Mouse (Mus musculus) layer of hippocampus, postnatal 14 days (tissue): ENCODE results near the gene Ints2. TPM values are rescaled to one million over a fixed set of nuclear protein-coding genes. Genes with fewer than 3 reads are reported as not detected.
"Not testable (repeated sequence)": the region's sequence is repeated elsewhere in the genome, so short reads cannot be mapped to it uniquely, and the experiment has no call there.

Experiments used
- DNase-seq, 2 experiments: peaks; one replicate each; pipeline ENCODE4 v3.0.0; 2021 to 2022; ENCODE audit warnings: low spot score in 2 of 2, mixed read lengths in 1 of 2
- long read RNA-seq, 2 experiments: library from polyadenylated mRNA; stranded (forward); transcript quantifications; one replicate each; pipeline ENCODE4 v2.0.0; 2021
- total RNA-seq, 2 experiments: library from RNA; stranded (reverse); gene quantifications; 2 replicates each; pipeline ENCODE4 v1.2.3; 2021

Gene Ints2
- total RNA-seq: 10 to 100 TPM; 26.1 to 26.3 TPM
- long read RNA-seq, experiment 1, full-length matches to known transcripts: 4 of 9 reads
- long read RNA-seq, experiment 1, partial matches to known transcripts: 3 of 9 reads
- long read RNA-seq, experiment 1, other reads (novel, unspliced or antisense): 2 of 9 reads
- long read RNA-seq, experiment 2, full-length matches to known transcripts: 6 of 14 reads
- long read RNA-seq, experiment 2, partial matches to known transcripts: 3 of 14 reads
- long read RNA-seq, experiment 2, other reads (novel, unspliced or antisense): 5 of 14 reads

DNA sequence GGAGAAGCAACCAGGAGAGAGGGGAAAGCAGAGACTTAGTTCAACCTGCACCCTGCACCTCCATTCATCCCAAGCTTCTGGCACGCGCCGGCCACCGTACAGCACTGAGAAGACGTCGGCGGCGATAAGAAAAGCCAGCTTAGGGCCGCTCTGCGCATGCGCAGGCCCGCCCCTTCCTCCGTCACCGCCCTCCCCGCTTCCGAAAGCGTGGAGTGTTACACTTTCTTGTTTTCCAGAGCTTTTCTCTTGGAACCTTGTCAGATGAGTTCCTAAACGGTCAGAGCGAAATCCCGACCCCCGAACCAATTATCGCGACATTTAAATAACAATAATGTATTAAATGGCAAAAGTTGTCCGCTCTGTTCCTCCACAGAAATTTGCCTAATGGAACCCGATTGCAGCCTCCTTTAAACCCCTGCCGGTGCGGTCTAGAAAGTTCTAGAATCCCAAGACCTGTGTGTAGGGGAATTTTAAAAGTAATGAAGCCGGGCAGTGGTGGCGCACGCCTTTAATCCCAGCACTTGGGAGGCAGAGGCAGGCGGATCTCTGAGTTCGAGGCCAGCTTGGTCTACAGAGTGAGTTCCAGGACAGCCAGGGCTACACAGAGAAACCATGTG lies at the start of gene Ints2:
TSS of gene Ints2 (minus strand) at position 116 of the 617 bp plus-strand sequence.
- peak; percentile 92 to 96 for DNase-seq

DNA sequence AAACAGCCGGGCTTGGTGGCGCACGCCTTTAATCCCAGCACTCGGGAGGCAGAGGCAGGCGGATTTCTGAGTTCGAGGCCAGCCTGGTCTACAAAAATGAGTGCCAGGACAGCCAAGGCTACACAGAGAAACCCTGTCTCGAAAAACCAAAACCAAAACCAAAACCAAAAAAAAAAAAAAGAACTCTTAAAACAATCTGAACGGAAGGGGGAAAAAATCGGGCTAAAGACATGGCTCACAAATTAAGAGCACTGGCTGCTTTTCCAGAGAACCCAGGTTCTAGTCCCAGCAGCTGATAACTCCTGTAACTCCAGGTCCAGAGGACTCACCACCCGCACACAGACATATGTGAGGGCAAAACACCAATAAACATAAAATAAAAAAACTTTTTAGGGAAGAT lies 34.8 kb upstream of the Ints2 start:
- DNase-seq: not testable (repeated sequence)

GRCm38 (mm10) chr11:86291714-86292113 lies 34.3 kb upstream of the Ints2 start:
- DNase-seq: no peak

- DNase-seq: no peak
Observed at GRCm38 (mm10) chr11:86285729-86286128, 28.4 kb upstream of the Ints2 start.

DNA sequence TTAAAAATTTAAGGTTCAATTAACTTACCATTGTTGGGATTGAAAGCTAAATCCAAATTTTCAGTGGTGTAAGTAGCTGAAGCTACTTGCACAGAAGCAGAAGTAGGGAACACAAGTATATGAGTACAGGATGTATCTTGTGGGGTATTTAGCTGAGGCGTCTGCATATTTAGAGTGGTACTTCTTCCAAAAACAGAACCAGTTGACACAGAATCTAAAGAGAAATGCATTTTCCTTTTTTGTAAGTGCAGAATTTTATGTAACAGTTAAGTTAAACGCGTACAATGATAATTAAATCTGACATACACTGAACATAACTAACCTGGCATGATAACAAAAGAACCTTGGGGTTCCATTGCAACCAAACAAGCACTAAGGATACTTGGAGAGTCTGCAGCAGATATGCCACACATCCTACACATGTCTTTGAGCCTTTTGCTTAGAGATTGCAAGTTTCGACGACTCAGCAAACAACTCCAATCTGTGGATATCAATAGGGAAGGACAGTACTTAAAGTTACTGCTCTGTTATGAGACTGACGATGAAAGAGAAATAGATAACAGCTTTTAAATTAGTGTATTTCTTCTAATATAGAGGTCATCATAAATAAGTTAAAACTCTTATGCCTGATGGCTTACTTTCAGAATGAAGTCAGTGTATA lies 21.2 kb upstream of the Ints2 start:
- DNase-seq: no peak

DNA sequence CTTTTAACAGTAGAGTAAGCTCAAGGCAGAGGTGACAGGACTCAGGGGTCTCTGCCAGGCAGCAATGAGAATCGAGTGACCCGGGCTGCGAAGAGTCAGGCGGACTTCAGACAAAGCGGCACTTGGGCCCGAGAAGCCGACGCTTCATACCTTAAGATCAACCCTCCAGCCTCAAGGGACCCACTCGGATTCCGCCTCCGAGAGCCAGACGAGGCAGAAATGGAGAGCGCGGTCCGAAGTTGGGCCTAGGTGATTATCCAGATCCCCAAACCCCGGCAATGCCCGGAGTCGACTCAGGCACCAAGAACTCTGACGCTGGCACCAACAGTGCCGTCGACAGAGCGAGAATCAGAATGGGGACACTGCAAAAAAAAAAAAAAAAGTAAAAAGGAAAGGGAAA lies 321 bp downstream of the Ints2 start:
- DNase-seq: no peak

DNA sequence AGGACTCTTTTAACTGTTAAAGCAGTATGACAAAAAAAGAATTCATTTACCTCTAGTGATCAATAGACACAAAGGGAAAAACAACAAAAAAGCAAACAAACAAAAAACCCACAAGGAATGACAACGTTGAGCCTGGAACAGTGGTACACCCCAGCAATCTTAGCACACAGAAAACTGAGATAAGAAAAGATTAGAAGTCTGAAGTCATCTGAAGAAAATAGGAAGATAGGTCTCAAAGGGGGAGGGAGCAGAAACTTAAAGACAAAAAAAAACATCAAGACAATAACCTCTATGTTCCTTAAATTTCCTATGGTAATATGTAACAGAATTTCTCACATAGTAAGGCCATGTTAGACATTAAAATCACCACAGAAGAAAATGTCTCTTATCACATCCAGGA lies 4.0 kb downstream of the Ints2 start:
- DNase-seq: no peak

GRCm38 (mm10) chr11:86232446-86232845 lies 24.9 kb downstream of the Ints2 start:
- no peak for DNase-seq

DNA sequence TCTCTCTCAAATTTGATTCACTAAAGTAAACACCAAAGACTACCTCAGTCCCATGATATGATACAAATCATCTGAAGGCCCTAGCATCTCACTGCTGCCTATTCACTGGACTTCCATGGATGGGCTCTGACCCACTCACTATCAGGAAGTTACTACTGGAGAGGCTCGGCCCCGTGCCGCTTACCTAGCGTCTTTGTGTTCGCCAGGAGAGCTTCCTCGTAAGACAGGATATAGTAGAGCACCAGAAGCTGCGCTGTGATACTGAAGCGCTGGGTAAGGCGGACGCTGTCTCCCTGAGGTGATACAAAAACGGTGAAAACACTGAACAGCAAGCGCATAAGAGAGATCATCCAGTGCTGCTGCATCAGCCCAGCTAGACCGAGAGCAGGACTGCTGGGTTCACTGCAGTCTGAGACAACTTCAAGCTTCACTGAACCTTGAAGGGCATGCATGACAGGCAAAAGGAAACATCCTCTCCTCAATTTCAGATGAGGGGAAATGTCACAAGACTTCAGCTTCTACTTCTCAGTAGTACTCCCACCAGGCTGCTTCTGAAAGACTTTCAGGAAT lies 25.5 kb downstream of the Ints2 start:
- DNase-seq: no peak

GRCm38 (mm10) chr11:86226646-86227180 lies 30.7 kb downstream of the Ints2 start:
- DNase-seq: no peak

GRCm38 (mm10) chr11:86225761-86226160 lies 31.6 kb downstream of the Ints2 start:
- no peak for DNase-seq

DNA sequence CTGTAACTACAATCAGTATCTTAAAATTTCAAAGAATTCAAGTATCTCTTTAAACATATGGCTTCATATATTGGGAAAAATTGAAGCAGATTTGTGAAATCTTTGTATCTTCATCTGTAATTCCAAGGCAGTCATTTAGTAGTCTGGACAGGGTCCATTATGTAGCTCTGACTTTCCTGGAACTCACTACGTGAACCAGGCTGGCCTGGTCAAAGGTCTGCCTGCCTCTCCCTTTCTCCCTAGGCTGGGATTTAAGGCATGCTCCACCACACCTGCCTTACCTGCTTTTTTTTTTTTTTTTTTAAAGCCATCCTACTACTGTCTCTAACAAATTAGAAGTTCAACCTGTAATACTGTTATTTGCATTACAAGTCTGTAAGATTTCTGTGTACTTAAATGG lies 45.6 kb downstream of the Ints2 start:
- DNase-seq: no peak

DNA sequence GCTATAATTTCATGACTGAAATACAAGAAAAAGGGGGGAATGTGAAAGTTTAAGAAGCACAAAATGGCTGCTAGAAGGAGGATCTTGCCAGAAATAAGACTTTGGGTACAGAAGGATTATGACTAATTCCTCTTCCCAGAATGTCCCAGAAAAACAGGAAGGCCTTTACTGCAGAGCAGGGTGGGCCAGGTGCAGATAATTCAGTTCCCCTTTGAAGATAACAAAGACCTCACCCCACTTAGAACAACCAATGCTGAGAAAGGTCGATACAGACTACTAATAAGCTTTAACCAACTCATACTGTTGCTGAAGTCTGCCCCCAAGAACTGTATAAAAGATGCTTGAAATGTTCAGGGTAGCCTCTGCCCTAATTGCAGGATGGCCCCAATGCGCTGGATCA lies 48.3 kb downstream of the Ints2 start:
- no peak for DNase-seq

DNA sequence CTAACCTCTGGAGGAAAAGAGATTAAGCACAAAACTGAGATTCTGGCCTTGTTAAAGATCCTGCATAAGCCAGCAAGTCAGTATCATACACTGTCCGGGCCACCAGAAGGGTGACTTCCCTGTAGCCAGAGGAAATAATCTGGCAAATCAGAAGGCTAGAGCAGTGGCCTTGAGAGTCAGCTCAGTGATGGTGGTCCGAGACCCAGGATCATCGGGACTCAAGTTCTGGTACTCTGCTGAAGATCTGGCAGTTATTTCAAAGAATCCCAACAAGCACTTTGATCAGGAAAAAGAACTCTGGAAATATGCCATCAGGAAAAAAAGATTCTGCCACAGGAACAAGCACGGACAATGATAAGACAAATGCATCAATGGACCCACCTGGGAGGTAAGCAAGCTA lies 51.5 kb downstream of the Ints2 start:
- DNase-seq: no peak

DNA sequence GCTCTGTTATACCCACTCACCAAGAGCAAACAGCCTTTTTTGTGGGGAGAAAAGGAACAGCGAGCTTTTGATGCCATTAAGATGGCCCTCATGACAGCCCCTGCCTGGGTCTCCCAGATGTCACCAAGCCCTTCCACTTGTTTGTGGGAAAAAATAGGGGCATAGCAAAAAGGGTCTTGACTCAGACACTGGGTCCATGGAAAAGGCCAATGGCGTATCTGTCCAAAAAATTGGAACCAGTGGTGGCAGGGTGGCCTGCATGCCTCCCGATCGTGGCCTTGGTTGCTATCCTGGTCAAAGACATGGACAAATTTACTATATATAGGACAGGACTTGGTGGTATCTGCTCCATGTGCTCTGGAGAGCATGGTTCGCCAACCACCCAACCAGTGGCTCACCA lies 52.3 kb downstream of the Ints2 start:
- no peak for DNase-seq

GRCm38 (mm10) chr11:86201901-86202675 lies 55.3 kb downstream of the Ints2 start:
- no peak for DNase-seq

- peak; percentile 85 to 94 for DNase-seq
Observed at GRCm38 (mm10) chr11:86201037-86201786, 56.2 kb downstream of the Ints2 start, which contains the start of gene Brip1. Brip1 (minus strand) TSS chr11:86201193.

- no peak for DNase-seq
Observed at GRCm38 (mm10) chr11:86200460-86201021, 56.8 kb downstream of the Ints2 start.

DNA sequence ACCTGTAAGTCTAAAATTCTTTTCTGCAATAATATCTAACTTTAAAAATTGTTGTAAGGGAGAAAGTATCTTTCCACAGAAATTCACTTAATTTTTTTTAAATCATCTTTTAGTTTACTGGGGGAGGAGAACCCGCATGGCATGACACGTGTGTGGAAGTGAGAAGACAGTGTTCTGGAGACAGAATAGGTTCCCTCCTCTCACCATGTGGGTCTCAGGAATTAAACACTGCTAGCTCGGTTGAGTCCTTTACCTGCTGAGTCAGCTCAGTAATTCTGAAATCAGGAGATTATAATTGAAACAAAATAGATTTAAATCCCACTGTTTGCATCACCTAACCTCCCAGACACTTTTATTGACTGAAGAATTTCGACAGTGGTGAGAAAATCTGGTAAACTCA lies 57.6 kb downstream of the Ints2 start:
- no peak for DNase-seq

- DNase-seq: not testable (repeated sequence)
Observed at GRCm38 (mm10) chr11:86185224-86185623, 72.2 kb downstream of the Ints2 start.
